Mouse (Mus musculus) ES-Bruce4 (cell line): ENCODE measurements around the gene Cntnap2. TPM values are rescaled to one million over a fixed set of nuclear protein-coding genes. Genes with fewer than 3 reads are reported as not detected.

Experiments
- H3K27ac ChIP-seq: 2 replicates; pipeline ENCODE4 v1.5.1; 2012; ENCODE audit warnings: low read length, inconsistent platforms; ENCODE audit not compliant: insufficient read depth
- H3K27me3 ChIP-seq: 2 replicates; pipeline ENCODE4 v1.6.1; 2012; ENCODE audit warnings: mild to moderate bottlenecking, low read length, inconsistent platforms; ENCODE audit not compliant: control insufficient read depth, poor library complexity, insufficient read depth, severe bottlenecking
- H3K36me3 ChIP-seq: 2 replicates; pipeline ENCODE4 v1.6.1; 2012; ENCODE audit warnings: inconsistent platforms, mild to moderate bottlenecking, low read length, moderate library complexity; ENCODE audit not compliant: control insufficient read depth, poor library complexity, insufficient read depth, severe bottlenecking
- H3K4me1 ChIP-seq: one replicate; pipeline ENCODE4 v1.8.1; 2011; ENCODE audit warnings: low read length; ENCODE audit not compliant: control insufficient read depth, insufficient read depth
- H3K4me3 ChIP-seq: 2 replicates; pipeline ENCODE4 v1.5.1; 2011; ENCODE audit warnings: low read depth, mild to moderate bottlenecking, low read length
- H3K9ac ChIP-seq: 2 replicates; pipeline ENCODE4 v1.6.1; 2012; ENCODE audit warnings: low read depth, mild to moderate bottlenecking, inconsistent platforms; ENCODE audit not compliant: poor library complexity, severe bottlenecking
- H3K9me3 ChIP-seq: replicated peaks from 2 replicates; pipeline ENCODE4 v1.6.1; 2012; ENCODE audit warnings: mild to moderate bottlenecking, low read length, inconsistent platforms; ENCODE audit not compliant: control insufficient read depth, poor library complexity, insufficient read depth, severe bottlenecking
- CTCF ChIP-seq: IDR thresholded peaks from one replicate; pipeline ENCODE4 v1.8.1; 2011; ENCODE audit warnings: low read depth, low read length
- EP300 ChIP-seq: IDR thresholded peaks from 2 replicates; pipeline ENCODE4 v1.6.1; 2011; ENCODE audit warnings: low read depth, low read length; ENCODE audit not compliant: insufficient read depth
- POLR2A ChIP-seq: IDR thresholded peaks from one replicate; pipeline ENCODE4 v1.8.1; 2011; ENCODE audit warnings: low read length; ENCODE audit not compliant: insufficient read depth
- polyA plus RNA-seq: library from polyadenylated mRNA; stranded (reverse); fragments of >200 nt; gene quantifications from 2 replicates; pipeline ENCODE4 v1.2.4, GENCODE M21; 2011; ENCODE audit warnings: low read depth; ENCODE audit not compliant: missing spikeins, insufficient read depth, insufficient read length

The Cntnap2 gene
- polyA plus RNA-seq, 1 experiment = 4.8 TPM

DNA sequence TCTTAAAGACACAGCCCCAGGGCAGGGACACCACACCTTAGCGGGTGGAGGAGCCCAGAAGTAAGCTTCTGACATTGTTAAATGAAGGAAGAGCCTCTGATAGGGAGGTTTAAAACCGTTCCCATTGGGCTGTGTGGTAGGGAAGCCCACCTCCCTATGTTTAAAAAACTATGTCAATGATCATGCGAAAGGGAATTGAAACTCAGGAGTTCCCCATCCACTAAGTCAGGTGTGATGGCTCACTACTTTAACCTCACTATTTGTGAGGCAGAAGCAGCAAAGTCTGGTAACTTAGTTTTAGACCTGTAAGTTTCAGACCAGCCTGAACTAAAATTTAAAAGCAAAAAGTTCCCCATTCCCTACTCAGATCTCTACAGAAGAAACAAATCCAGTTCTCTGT lies 2210.3 kb downstream of the Cntnap2 start:
- no peak overlapping the region for H3K4me3 ChIP-seq
- no peak overlapping the region for H3K9ac ChIP-seq
- no peaks in the 10 kb centered on the region for H3K27me3 ChIP-seq
- H3K36me3 ChIP-seq = no peaks in the 10 kb centered on the region
- no peaks in the 10 kb centered on the region for H3K9me3 ChIP-seq
- no peak for TF ChIP-seq POLR2A
- no peak for TF ChIP-seq EP300
- TF ChIP-seq CTCF = no peak
- H3K27ac ChIP-seq = no peak overlapping the region
- H3K4me1 ChIP-seq = peaks cover 1% of the 10 kb centered on the region

DNA sequence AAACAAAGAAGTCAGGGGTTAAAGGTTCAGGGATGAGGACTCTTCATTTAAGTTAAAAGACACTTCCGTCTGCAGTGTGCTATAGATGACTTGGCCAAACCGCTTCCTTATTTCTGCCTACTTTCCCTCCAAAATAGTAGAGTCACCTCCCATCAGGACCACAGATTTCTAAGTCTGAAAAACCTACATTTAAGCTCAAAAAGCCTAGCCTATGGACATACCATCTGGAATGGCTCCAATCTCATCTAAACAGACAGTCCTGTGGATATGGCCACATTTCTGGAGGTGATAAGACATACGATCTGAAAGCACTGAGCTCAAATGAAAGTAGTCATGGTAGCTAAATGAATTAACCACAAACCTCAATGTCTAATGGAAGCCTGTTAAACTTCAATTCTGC lies 2212.4 kb downstream of the Cntnap2 start:
- H3K4me1 ChIP-seq = peaks cover 1% of the 10 kb centered on the region
- no peak overlapping the region for H3K4me3 ChIP-seq
- H3K27me3 ChIP-seq = no peaks in the 10 kb centered on the region
- no peak overlapping the region for H3K27ac ChIP-seq
- no peaks in the 10 kb centered on the region for H3K36me3 ChIP-seq
- H3K9ac ChIP-seq = no peak overlapping the region
- no peaks in the 10 kb centered on the region for H3K9me3 ChIP-seq
- TF ChIP-seq POLR2A (no peak), EP300 (no peak), CTCF (no peak)

DNA sequence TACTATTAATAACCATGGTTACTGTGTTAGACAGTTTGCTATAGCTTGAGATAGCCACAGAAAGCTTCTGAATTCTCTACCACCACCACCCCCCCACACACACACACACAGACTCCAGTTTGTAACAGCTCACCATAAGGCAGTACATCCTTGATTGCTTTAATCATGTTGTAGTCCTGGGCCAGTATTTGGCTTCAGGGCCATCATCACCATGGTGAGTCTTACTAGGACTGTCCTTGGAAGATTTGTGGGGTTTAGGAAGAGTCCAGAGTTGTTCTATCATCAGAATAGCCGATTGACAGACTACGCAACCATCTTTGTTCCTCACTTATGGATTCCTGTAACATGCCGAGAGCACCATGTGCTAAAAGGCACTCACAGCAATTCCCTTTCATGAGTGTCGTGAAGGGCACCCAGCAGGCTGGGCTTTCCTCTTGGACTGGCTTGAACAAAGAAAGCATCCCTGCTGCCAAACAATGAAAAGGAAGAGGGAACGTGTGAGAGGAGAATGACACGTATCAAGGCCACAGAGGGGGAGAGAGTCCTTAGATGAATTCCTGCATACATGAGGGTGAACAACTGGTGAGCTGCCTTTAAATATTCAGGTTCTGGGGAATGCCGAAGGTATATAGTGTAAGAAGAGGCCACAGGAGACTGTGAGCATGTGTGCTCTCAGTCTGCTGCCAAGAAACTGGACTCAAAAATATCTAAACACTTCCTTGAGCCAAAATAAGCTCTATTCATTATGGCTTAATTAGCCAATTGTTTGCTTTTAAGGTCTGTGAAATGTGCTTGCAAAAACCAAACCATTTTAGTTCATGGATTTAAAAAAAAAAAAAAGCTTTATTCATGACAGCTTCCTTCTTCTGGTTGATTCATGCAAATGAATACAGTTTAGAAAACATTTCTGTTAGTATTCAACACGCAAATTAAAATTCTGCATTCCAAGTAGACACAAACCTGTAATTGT lies 2213.7 kb downstream of the Cntnap2 start:
- H3K27me3 ChIP-seq = no peaks in the 10 kb centered on the region
- TF ChIP-seq CTCF (no peak), EP300 (no peak), POLR2A (no peak)
- no peak overlapping the region for H3K27ac ChIP-seq
- no peaks in the 10 kb centered on the region for H3K36me3 ChIP-seq
- H3K4me3 ChIP-seq = no peak overlapping the region
- no peaks in the 10 kb centered on the region for H3K9me3 ChIP-seq
- no peak overlapping the region for H3K9ac ChIP-seq
- H3K4me1 ChIP-seq = peaks cover 1% of the 10 kb centered on the region

DNA sequence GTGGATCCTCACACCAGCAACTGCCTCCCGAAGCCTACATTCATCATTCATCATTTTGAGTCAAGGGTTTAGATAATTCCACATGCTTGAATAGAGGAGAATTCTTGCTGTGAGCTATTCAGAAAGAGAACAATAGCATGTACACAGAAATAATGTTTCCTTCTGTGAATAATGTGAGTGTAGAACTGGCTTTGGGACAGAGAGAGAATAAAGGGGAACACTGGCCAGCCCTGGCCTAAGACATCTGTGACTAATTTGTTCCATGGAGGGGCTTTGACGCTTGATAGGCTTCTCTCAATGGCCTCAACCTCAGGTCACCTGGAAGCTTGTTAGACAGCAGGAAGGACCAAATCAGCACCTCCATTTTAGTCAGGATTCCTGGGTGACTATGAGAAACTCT lies 2215.9 kb downstream of the Cntnap2 start:
- H3K4me3 ChIP-seq = no peak overlapping the region
- H3K27ac ChIP-seq = no peak overlapping the region
- H3K9me3 ChIP-seq = no peaks in the 10 kb centered on the region
- H3K36me3 ChIP-seq = no peaks in the 10 kb centered on the region
- H3K4me1 ChIP-seq = peaks cover 1% of the 10 kb centered on the region
- TF ChIP-seq CTCF (no peak), EP300 (no peak), POLR2A (no peak)
- H3K9ac ChIP-seq = no peak overlapping the region
- no peaks in the 10 kb centered on the region for H3K27me3 ChIP-seq

DNA sequence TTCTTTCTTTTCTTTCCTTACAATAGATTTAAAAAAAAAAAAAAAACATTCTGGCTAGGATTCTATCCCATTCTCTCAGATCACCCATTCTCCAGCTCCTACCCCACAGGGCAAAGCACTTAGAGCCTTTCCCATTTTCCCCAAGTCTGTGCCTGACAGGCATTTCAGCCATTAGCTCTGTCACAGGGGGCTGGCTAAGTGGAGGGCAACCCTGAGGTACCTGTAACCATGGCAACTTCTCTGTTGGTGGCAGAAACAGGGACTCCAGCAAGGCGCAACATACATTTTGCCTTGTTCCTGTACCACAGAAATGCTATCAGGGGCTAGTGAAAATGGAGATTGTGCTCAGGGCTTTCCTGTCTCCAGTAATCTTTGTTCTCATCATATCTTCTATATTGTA lies 2220.0 kb downstream of the Cntnap2 start:
- Histone ChIP-seq H3K27ac (no peak overlapping the region), H3K27me3 (no peaks in the 10 kb centered on the region), H3K4me3 (no peak overlapping the region), H3K4me1 (no peaks in the 10 kb centered on the region), H3K36me3 (no peaks in the 10 kb centered on the region), H3K9me3 (no peaks in the 10 kb centered on the region), H3K9ac (no peak overlapping the region)
- TF ChIP-seq POLR2A (no peak), CTCF (no peak), EP300 (no peak)

DNA sequence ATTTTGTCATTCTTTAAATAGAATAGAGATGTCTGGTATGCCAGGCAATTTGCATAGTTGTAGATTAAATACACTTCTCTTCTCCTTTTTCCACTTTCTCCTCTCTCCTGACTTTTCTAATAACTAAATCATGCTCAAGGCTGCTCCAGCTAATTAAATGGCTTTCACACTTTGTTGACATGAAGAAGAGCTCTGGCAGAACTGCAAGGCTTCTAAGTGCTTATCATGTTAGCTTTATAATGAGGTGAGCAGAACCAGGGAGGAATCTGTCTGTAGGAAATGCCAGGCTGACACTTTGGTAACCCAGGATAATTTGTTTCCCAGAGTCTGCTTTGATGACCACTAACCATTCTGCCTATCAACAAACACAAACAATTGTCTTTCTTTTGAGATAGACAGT lies 2222.4 kb downstream of the Cntnap2 start:
- TF ChIP-seq CTCF (no peak), POLR2A (no peak), EP300 (no peak)
- Histone ChIP-seq H3K27ac (no peak overlapping the region), H3K9ac (no peak overlapping the region), H3K4me3 (no peak overlapping the region), H3K9me3 (no peaks in the 10 kb centered on the region), H3K36me3 (no peaks in the 10 kb centered on the region), H3K27me3 (no peaks in the 10 kb centered on the region), H3K4me1 (no peaks in the 10 kb centered on the region)
